Mouse (Mus musculus): ENCODE data around the gene Cntnap2. TPM values are rescaled to one million over a fixed set of nuclear protein-coding genes. Genes with fewer than 3 reads are reported as not detected.
"Not testable (repeated sequence)": the region's sequence is repeated elsewhere in the genome, so short reads cannot be mapped to it uniquely, and the experiment has no call there.

Cntnap2 gene
- polyA plus RNA-seq, 1 experiment from 2014 or later = 0.79 TPM

- Histone ChIP-seq H3K27me3 (ENCODE audit: control insufficient read depth, insufficient read depth, low read length) (no peaks in the 10 kb centered on the region), H3K9me3 (replicated peaks; ENCODE audit: control insufficient read depth, low read length) (no peaks in the 10 kb centered on the region), H3K27ac (ENCODE audit: low read depth, low read length) (no peak overlapping the region), H3K9ac (ENCODE audit: low read depth, low read length) (no peak overlapping the region), H3K4me1 (ENCODE audit: control insufficient read depth, insufficient read depth, low read length) (0 out of 2 replicates have a peak, but pooled peaks cover 2% of the 10 kb centered on the region), H3K36me3 (ENCODE audit: control insufficient read depth, insufficient read depth, low read length) (no peaks in the 10 kb centered on the region), H3K4me3 (ENCODE audit: low read depth, low read length) (no peak overlapping the region), H3K4me2 (no peak overlapping the region)
- WGBS (ENCODE audit: insufficient replicate concordance) = 74% methylated on average over 3 of the region's 3 CpGs
- ATAC-seq (replicated peaks; ENCODE audit: insufficient number of reproducible peaks, low FRiP score, low TSS enrichment) = no peak
Observed at GRCm38 (mm10) chr6:47271576-47271975, 2212.4 kb downstream of the Cntnap2 start.

GRCm38 (mm10) chr6:47272606-47273575 is 2213.7 kb downstream of the Cntnap2 start:
- no peak for ATAC-seq (replicated peaks; ENCODE audit: insufficient number of reproducible peaks, low FRiP score, low TSS enrichment)
- H3K9me3 ChIP-seq (replicated peaks; ENCODE audit: control insufficient read depth, low read length) = no peaks in the 10 kb centered on the region
- no peaks in the 10 kb centered on the region for H3K27me3 ChIP-seq (ENCODE audit: control insufficient read depth, insufficient read depth, low read length)
- H3K4me2 ChIP-seq = no peak overlapping the region
- H3K4me3 ChIP-seq (ENCODE audit: low read depth, low read length) = no peak overlapping the region
- no peaks in the 10 kb centered on the region for H3K4me1 ChIP-seq (ENCODE audit: control insufficient read depth, insufficient read depth, low read length)
- no peak overlapping the region for H3K9ac ChIP-seq (ENCODE audit: low read depth, low read length)
- H3K36me3 ChIP-seq (ENCODE audit: control insufficient read depth, insufficient read depth, low read length) = no peaks in the 10 kb centered on the region
- WGBS (ENCODE audit: insufficient replicate concordance) = 74% methylated on average over 8 of the region's 8 CpGs
- H3K27ac ChIP-seq (ENCODE audit: low read depth, low read length) = no peak overlapping the region

- no peaks in the 10 kb centered on the region for H3K4me1 ChIP-seq (ENCODE audit: control insufficient read depth, insufficient read depth, low read length)
- H3K9ac ChIP-seq (ENCODE audit: low read depth, low read length) = no peak overlapping the region
- no peak overlapping the region for H3K4me3 ChIP-seq (ENCODE audit: low read depth, low read length)
- H3K4me2 ChIP-seq = no peak overlapping the region
- H3K9me3 ChIP-seq (replicated peaks; ENCODE audit: control insufficient read depth, low read length) = no peaks in the 10 kb centered on the region
- H3K36me3 ChIP-seq (ENCODE audit: control insufficient read depth, insufficient read depth, low read length) = no peaks in the 10 kb centered on the region
- ATAC-seq (replicated peaks; ENCODE audit: insufficient number of reproducible peaks, low FRiP score, low TSS enrichment) = no peak
- WGBS (ENCODE audit: insufficient replicate concordance) = 44% methylated on average over 2 of the region's 2 CpGs
- H3K27me3 ChIP-seq (ENCODE audit: control insufficient read depth, insufficient read depth, low read length) = no peaks in the 10 kb centered on the region
- no peak overlapping the region for H3K27ac ChIP-seq (ENCODE audit: low read depth, low read length)
Observed at GRCm38 (mm10) chr6:47275065-47275464, 2215.9 kb downstream of the Cntnap2 start.

GRCm38 (mm10) chr6:47279183-47279582 is 2220.0 kb downstream of the Cntnap2 start:
- ATAC-seq (replicated peaks; ENCODE audit: insufficient number of reproducible peaks, low FRiP score, low TSS enrichment) = no peak
- peaks cover 3% of the 10 kb centered on the region; the same call in 1 of the 2 replicates for H3K4me1 ChIP-seq (ENCODE audit: control insufficient read depth, insufficient read depth, low read length)
- H3K4me3 ChIP-seq (ENCODE audit: low read depth, low read length) = no peak overlapping the region
- H3K9ac ChIP-seq (ENCODE audit: low read depth, low read length) = no peak overlapping the region
- WGBS (ENCODE audit: insufficient replicate concordance) = 32% methylated on average over 1 of the region's 1 CpGs
- no peak overlapping the region for H3K27ac ChIP-seq (ENCODE audit: low read depth, low read length)
- no peaks in the 10 kb centered on the region for H3K36me3 ChIP-seq (ENCODE audit: control insufficient read depth, insufficient read depth, low read length)
- no peak overlapping the region for H3K4me2 ChIP-seq
- H3K9me3 ChIP-seq (replicated peaks; ENCODE audit: control insufficient read depth, low read length) = no peaks in the 10 kb centered on the region
- H3K27me3 ChIP-seq (ENCODE audit: control insufficient read depth, insufficient read depth, low read length) = no peaks in the 10 kb centered on the region

- Histone ChIP-seq H3K27me3 (ENCODE audit: control insufficient read depth, insufficient read depth, low read length) (no peaks in the 10 kb centered on the region), H3K4me3 (ENCODE audit: low read depth, low read length) (no peak overlapping the region), H3K36me3 (ENCODE audit: control insufficient read depth, insufficient read depth, low read length) (no peaks in the 10 kb centered on the region), H3K27ac (ENCODE audit: low read depth, low read length) (no peak overlapping the region), H3K4me2 (no peak overlapping the region), H3K9ac (ENCODE audit: low read depth, low read length) (no peak overlapping the region), H3K4me1 (ENCODE audit: control insufficient read depth, insufficient read depth, low read length) (peaks cover 3% of the 10 kb centered on the region; the same call in 1 of the 2 replicates), H3K9me3 (replicated peaks; ENCODE audit: control insufficient read depth, low read length) (no peaks in the 10 kb centered on the region)
- no peak for ATAC-seq (replicated peaks; ENCODE audit: insufficient number of reproducible peaks, low FRiP score, low TSS enrichment)
Observed at GRCm38 (mm10) chr6:47281584-47281983, 2222.4 kb downstream of the Cntnap2 start.

- peaks cover 3% of the 10 kb centered on the region; the same call in 1 of the 2 replicates for H3K4me1 ChIP-seq (ENCODE audit: control insufficient read depth, insufficient read depth, low read length)
- no peaks in the 10 kb centered on the region for H3K9me3 ChIP-seq (replicated peaks; ENCODE audit: control insufficient read depth, low read length)
- H3K27ac ChIP-seq (ENCODE audit: low read depth, low read length) = no peak overlapping the region
- H3K9ac ChIP-seq (ENCODE audit: low read depth, low read length) = no peak overlapping the region
- H3K36me3 ChIP-seq (ENCODE audit: control insufficient read depth, insufficient read depth, low read length) = no peaks in the 10 kb centered on the region
- WGBS (ENCODE audit: insufficient replicate concordance) = 74% methylated on average over 2 of the region's 2 CpGs
- no peak overlapping the region for H3K4me3 ChIP-seq (ENCODE audit: low read depth, low read length)
- H3K27me3 ChIP-seq (ENCODE audit: control insufficient read depth, insufficient read depth, low read length) = no peaks in the 10 kb centered on the region
- ATAC-seq (replicated peaks; ENCODE audit: insufficient number of reproducible peaks, low FRiP score, low TSS enrichment) = no peak
- H3K4me2 ChIP-seq = no peak overlapping the region
Observed at GRCm38 (mm10) chr6:47284794-47285193, 2225.6 kb downstream of the Cntnap2 start.

GRCm38 (mm10) chr6:47285742-47286141 is 2226.6 kb downstream of the Cntnap2 start:
- 60% methylated on average over 1 of the region's 1 CpGs for WGBS (ENCODE audit: insufficient replicate concordance)
- H3K36me3 ChIP-seq (ENCODE audit: control insufficient read depth, insufficient read depth, low read length) = no peaks in the 10 kb centered on the region
- ATAC-seq (replicated peaks; ENCODE audit: insufficient number of reproducible peaks, low FRiP score, low TSS enrichment) = no peak
- H3K27me3 ChIP-seq (ENCODE audit: control insufficient read depth, insufficient read depth, low read length) = no peaks in the 10 kb centered on the region
- H3K27ac ChIP-seq (ENCODE audit: low read depth, low read length) = no peak overlapping the region
- peaks cover 3% of the 10 kb centered on the region; the same call in 1 of the 2 replicates for H3K4me1 ChIP-seq (ENCODE audit: control insufficient read depth, insufficient read depth, low read length)
- no peaks in the 10 kb centered on the region for H3K9me3 ChIP-seq (replicated peaks; ENCODE audit: control insufficient read depth, low read length)
- no peak overlapping the region for H3K4me3 ChIP-seq (ENCODE audit: low read depth, low read length)
- no peak overlapping the region for H3K9ac ChIP-seq (ENCODE audit: low read depth, low read length)
- no peak overlapping the region for H3K4me2 ChIP-seq

GRCm38 (mm10) chr6:47286247-47286967 is 2227.2 kb downstream of the Cntnap2 start:
- H3K9ac ChIP-seq (ENCODE audit: low read depth, low read length); H3K4me2 ChIP-seq; H3K4me3 ChIP-seq (ENCODE audit: low read depth, low read length); H3K9me3 ChIP-seq (replicated peaks; ENCODE audit: control insufficient read depth, low read length); H3K4me1 ChIP-seq (ENCODE audit: control insufficient read depth, insufficient read depth, low read length); H3K36me3 ChIP-seq (ENCODE audit: control insufficient read depth, insufficient read depth, low read length); H3K27me3 ChIP-seq (ENCODE audit: control insufficient read depth, insufficient read depth, low read length); H3K27ac ChIP-seq (ENCODE audit: low read depth, low read length); ATAC-seq (replicated peaks; ENCODE audit: insufficient number of reproducible peaks, low FRiP score, low TSS enrichment): not testable (repeated sequence)
- WGBS (ENCODE audit: insufficient replicate concordance) = 63% methylated on average over 12 of the region's 12 CpGs

All from heart, embryonic 11.5 days (tissue).